Mouse (Mus musculus) neural tube, embryonic 14.5 days (tissue): ENCODE measurements around the gene Shisa9. TPM values are rescaled to one million over a fixed set of nuclear protein-coding genes. Genes with fewer than 3 reads are reported as not detected.

Experiments
- ATAC-seq: fragments of 200-750 bp; cut with Nextera tagmentation; 2 replicates; pipeline ENCODE4 v1.8.0; 2017; ENCODE audit warnings: low read depth, mild to moderate bottlenecking, moderate TSS enrichment, moderate library complexity
- H3K27ac ChIP-seq: fragments of 300-500 bp; sonication (generic); 2 replicates; pipeline ENCODE4 v1.5.1; 2014; ENCODE audit warnings: low read depth, mild to moderate bottlenecking, control low read depth, low read length, moderate library complexity, mixed read lengths
- H3K27me3 ChIP-seq: fragments of 300-500 bp; sonication (generic); 2 replicates; pipeline ENCODE4 v1.6.1; 2014; ENCODE audit warnings: low read length; ENCODE audit not compliant: control insufficient read depth, insufficient read depth
- H3K36me3 ChIP-seq: fragments of 300-500 bp; sonication (generic); 2 replicates; pipeline ENCODE4 v1.6.1; 2014; ENCODE audit warnings: low read length, mixed read lengths; ENCODE audit not compliant: control insufficient read depth, insufficient read depth
- H3K4me1 ChIP-seq: fragments of 300-500 bp; sonication (generic); 2 replicates; pipeline ENCODE4 v1.6.1; 2014; ENCODE audit warnings: low read length; ENCODE audit not compliant: control insufficient read depth, insufficient read depth
- H3K4me2 ChIP-seq: fragments of 300-500 bp; sonication (generic); 2 replicates; pipeline ENCODE4 v1.6.1; 2014; ENCODE audit warnings: mild to moderate bottlenecking, low read depth, low read length, control low read depth
- H3K4me3 ChIP-seq: fragments of 300-500 bp; sonication (generic); 2 replicates; pipeline ENCODE4 v1.5.1; 2014; ENCODE audit warnings: low read depth, low read length, control low read depth, mixed read lengths
- H3K9ac ChIP-seq: fragments of 300-500 bp; sonication (generic); replicated peaks from 2 replicates; pipeline ENCODE4 v1.6.1; 2014; ENCODE audit warnings: low read depth, mild to moderate bottlenecking, control low read depth, low read length, mixed read lengths
- H3K9me3 ChIP-seq: fragments of 300-500 bp; sonication (generic); 2 replicates; pipeline ENCODE4 v1.6.1; 2016; ENCODE audit warnings: low read length; ENCODE audit not compliant: control insufficient read depth
- WGBS: fragments of 180-500 bp; shearing (Covaris S2); extraction: QIAGEN DNeasy Blood & Tissue Kit; methylation state at CpG from one replicate; pipeline ENCODE4 v1.1.7; 2014; 5-methylcytosine and 5-hydroxymethylcytosine counted together
- polyA plus RNA-seq: library from polyadenylated mRNA; unstranded; fragments of >200 nt; fragmentation: Nextera tagmentation; extraction: Ambion mirVana; gene quantifications from 2 replicates; pipeline ENCODE4 v1.2.1, GENCODE M21; 2014

Shisa9 gene
- polyA plus RNA-seq, 1 experiment from 2014 or later, result 13.8 TPM

- H3K27ac ChIP-seq, result no peak overlapping the region
- H3K9ac ChIP-seq, result no peak overlapping the region
- WGBS, result 76% methylated on average over 1 of the region's 1 CpGs
- no peaks in the 10 kb centered on the region for H3K27me3 ChIP-seq
- H3K36me3 ChIP-seq, result no peaks in the 10 kb centered on the region
- H3K4me3 ChIP-seq, result no peak overlapping the region
- no peaks in the 10 kb centered on the region for H3K4me1 ChIP-seq
- H3K9me3 ChIP-seq, result no peaks in the 10 kb centered on the region
- H3K4me2 ChIP-seq, result no peak overlapping the region
- ATAC-seq, result no peak
These were observed 48.5 kb downstream of the Shisa9 start for GRCm38 (mm10) chr16:12032441-12032840.

- Histone ChIP-seq H3K36me3 (no peaks in the 10 kb centered on the region), H3K4me1 (no peaks in the 10 kb centered on the region), H3K27me3 (no peaks in the 10 kb centered on the region), H3K9me3 (no peaks in the 10 kb centered on the region), H3K4me3 (no peak overlapping the region), H3K27ac (no peak overlapping the region), H3K4me2 (no peak overlapping the region), H3K9ac (no peak overlapping the region)
- no peak for ATAC-seq
- 91% methylated on average over 2 of the region's 2 CpGs for WGBS
These were observed 51.0 kb downstream of the Shisa9 start for GRCm38 (mm10) chr16:12034868-12035267.

- H3K9ac ChIP-seq, result no peak overlapping the region
- no peaks in the 10 kb centered on the region for H3K27me3 ChIP-seq
- H3K4me3 ChIP-seq, result no peak overlapping the region
- H3K9me3 ChIP-seq, result no peaks in the 10 kb centered on the region
- no peak overlapping the region for H3K4me2 ChIP-seq
- WGBS, result 78% methylated on average over 3 of the region's 3 CpGs
- H3K27ac ChIP-seq, result no peak overlapping the region
- H3K4me1 ChIP-seq, result no peaks in the 10 kb centered on the region
- no peaks in the 10 kb centered on the region for H3K36me3 ChIP-seq
- ATAC-seq, result no peak
These were observed 51.7 kb downstream of the Shisa9 start for GRCm38 (mm10) chr16:12035626-12036025.

- ATAC-seq, result peak; percentile 86; the same call in 1 of the 2 replicates
- Histone ChIP-seq H3K4me1 (no peaks in the 10 kb centered on the region), H3K36me3 (no peaks in the 10 kb centered on the region), H3K9me3 (no peaks in the 10 kb centered on the region), H3K27ac (no peak overlapping the region), H3K9ac (no peak overlapping the region), H3K27me3 (no peaks in the 10 kb centered on the region), H3K4me3 (no peak overlapping the region), H3K4me2 (no peak overlapping the region)
- 59% methylated on average over 5 of the region's 5 CpGs for WGBS
These were observed 57.0 kb downstream of the Shisa9 start for GRCm38 (mm10) chr16:12040935-12041334.

- H3K36me3 ChIP-seq, result no peaks in the 10 kb centered on the region
- no peak for ATAC-seq
- H3K9ac ChIP-seq, result no peak overlapping the region
- H3K9me3 ChIP-seq, result no peaks in the 10 kb centered on the region
- H3K4me1 ChIP-seq, result no peaks in the 10 kb centered on the region
- H3K4me2 ChIP-seq, result no peak overlapping the region
- 82% methylated on average over 1 of the region's 1 CpGs for WGBS
- no peak overlapping the region for H3K4me3 ChIP-seq
- H3K27me3 ChIP-seq, result no peaks in the 10 kb centered on the region
- H3K27ac ChIP-seq, result no peak overlapping the region
These were observed 68.1 kb downstream of the Shisa9 start for GRCm38 (mm10) chr16:12052051-12052450.

GRCm38 (mm10) chr16:12072573-12072972, 88.7 kb downstream of the Shisa9 start:
- no peaks in the 10 kb centered on the region for H3K36me3 ChIP-seq
- H3K9ac ChIP-seq, result no peak overlapping the region
- H3K27ac ChIP-seq, result no peak overlapping the region
- H3K4me3 ChIP-seq, result no peak overlapping the region
- H3K9me3 ChIP-seq, result no peaks in the 10 kb centered on the region
- H3K4me2 ChIP-seq, result no peak overlapping the region
- WGBS, result 90% methylated on average over 5 of the region's 5 CpGs
- no peaks in the 10 kb centered on the region for H3K27me3 ChIP-seq
- no peaks in the 10 kb centered on the region for H3K4me1 ChIP-seq
- no peak for ATAC-seq

- no peaks in the 10 kb centered on the region for H3K36me3 ChIP-seq
- no peak overlapping the region for H3K27ac ChIP-seq
- WGBS, result 70% methylated on average over 3 of the region's 3 CpGs
- H3K4me1 ChIP-seq, result no peaks in the 10 kb centered on the region
- H3K27me3 ChIP-seq, result no peaks in the 10 kb centered on the region
- H3K9ac ChIP-seq, result no peak overlapping the region
- H3K4me2 ChIP-seq, result no peak overlapping the region
- H3K4me3 ChIP-seq, result no peak overlapping the region
- peak; percentile 46; the same call in 1 of the 2 replicates for ATAC-seq
- H3K9me3 ChIP-seq, result no peaks in the 10 kb centered on the region
These were observed 92.4 kb downstream of the Shisa9 start for GRCm38 (mm10) chr16:12076270-12076669.

GRCm38 (mm10) chr16:12076700-12077099, 92.8 kb downstream of the Shisa9 start:
- WGBS, result 69% methylated on average over 2 of the region's 2 CpGs
- Histone ChIP-seq H3K4me3 (no peak overlapping the region), H3K36me3 (no peaks in the 10 kb centered on the region), H3K27me3 (no peaks in the 10 kb centered on the region), H3K27ac (no peak overlapping the region), H3K9ac (no peak overlapping the region), H3K4me1 (no peaks in the 10 kb centered on the region), H3K4me2 (no peak overlapping the region), H3K9me3 (no peaks in the 10 kb centered on the region)
- ATAC-seq, result no peak

- no peaks in the 10 kb centered on the region for H3K9me3 ChIP-seq
- no peak overlapping the region for H3K4me2 ChIP-seq
- ATAC-seq, result no peak
- H3K36me3 ChIP-seq, result no peaks in the 10 kb centered on the region
- 87% methylated on average over 2 of the region's 2 CpGs for WGBS
- no peak overlapping the region for H3K27ac ChIP-seq
- H3K4me3 ChIP-seq, result no peak overlapping the region
- H3K9ac ChIP-seq, result no peak overlapping the region
- H3K4me1 ChIP-seq, result no peaks in the 10 kb centered on the region
- H3K27me3 ChIP-seq, result no peaks in the 10 kb centered on the region
These were observed 99.2 kb downstream of the Shisa9 start for GRCm38 (mm10) chr16:12083082-12083481.
